Mouse (Mus musculus) NIH3T3 (cell line): ENCODE measurements around the gene Gm6899.

ENCODE experiments used
- DNase-seq: peaks from one replicate; pipeline ENCODE4 v3.0.0-alpha.2; 2012; ENCODE audit warnings: low read depth

Gm6899 gene

DNA sequence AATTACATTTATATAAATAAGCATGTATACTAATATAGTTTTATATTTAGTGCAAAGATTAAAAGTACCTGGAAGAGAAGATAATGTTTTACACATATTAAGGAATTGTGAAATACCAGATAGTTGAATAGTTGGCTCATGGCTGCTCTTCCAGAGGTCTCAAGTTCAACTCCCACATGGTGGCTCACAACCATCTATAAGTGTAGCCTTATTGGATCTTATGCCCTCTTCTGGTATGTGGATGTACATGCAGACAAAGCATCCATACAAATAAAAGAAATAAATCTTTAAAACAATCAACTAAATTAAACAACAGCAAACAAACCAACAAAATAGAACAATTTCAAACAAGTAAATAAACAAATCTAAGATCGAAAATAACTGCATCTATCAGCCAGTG lies 49.1 kb downstream of the Gm6899 start:
- peak; percentile 21 for DNase-seq
